Mouse (Mus musculus): ENCODE data around the gene Gabrb1. TPM values are rescaled to one million over a fixed set of nuclear protein-coding genes. Genes with fewer than 3 reads are reported as not detected.

Gabrb1 gene
- total and polyA plus RNA-seq, 3 experiments, result 0.11 TPM; not detected in 2

GRCm38 (mm10) chr5:72167594-72168284, 509.8 kb downstream of the Gabrb1 start, which contains the start of gene Commd8:
Gene Commd8 (minus strand): TSS chr5:72168189.
- no peak for TF ChIP-seq GATA1 (IDR thresholded peaks at IDR 0.05; ENCODE audit: borderline replicate concordance, low read length)
- TF ChIP-seq GATA2 (IDR thresholded peaks at IDR 0.05; ENCODE audit: borderline replicate concordance, low read depth, low read length), result no peak
- no peak for TF ChIP-seq CTCF (IDR thresholded peaks at IDR 0.05; ENCODE audit: low read depth, low read length)
- no peak for TF ChIP-seq POLR2AphosphoS5 (IDR thresholded peaks at IDR 0.05; ENCODE audit: insufficient replicate concordance, low read depth, low read length)
- TF ChIP-seq TAL1 (conservative IDR thresholded peaks at IDR 0.05; ENCODE audit: low read depth, low read length), result no peak
- peaks cover 29% of the 10 kb centered on the region for H3K36me3 ChIP-seq (replicated peaks)
- H3K27me3 ChIP-seq (ENCODE audit: insufficient read depth, low read length), result no peaks in the 10 kb centered on the region
- peak; percentile 79 for ATAC-seq (ENCODE audit: extremely low read depth, insufficient number of reproducible peaks, low FRiP score, poor library complexity, severe bottlenecking)
- peaks cover 27% of the 10 kb centered on the region for H3K4me1 ChIP-seq (ENCODE audit: insufficient read depth, low read depth, low read length)
- no peaks in the 10 kb centered on the region for H3K9me3 ChIP-seq (replicated peaks)
- peak within 1 kb of the TSS; percentile 80 for H3K4me3 ChIP-seq (ENCODE audit: low read depth, low read length)
- DNase-seq (ENCODE audit: low spot score), result peak; percentile 82

GRCm38 (mm10) chr5:72168285-72168621, 510.3 kb downstream of the Gabrb1 start:
- Histone ChIP-seq H3K9me3 (replicated peaks) (no peaks in the 10 kb centered on the region), H3K4me3 (ENCODE audit: low read depth, low read length) (peak overlapping the region; percentile 80; the same call in 1 of the 2 replicates), H3K27me3 (ENCODE audit: insufficient read depth, low read length) (no peaks in the 10 kb centered on the region), H3K36me3 (replicated peaks) (peaks cover 24% of the 10 kb centered on the region), H3K4me1 (ENCODE audit: insufficient read depth, low read depth, low read length) (peaks cover 28% of the 10 kb centered on the region)
- TF ChIP-seq GATA1 (IDR thresholded peaks at IDR 0.05; ENCODE audit: borderline replicate concordance, low read length) (no peak), GATA2 (IDR thresholded peaks at IDR 0.05; ENCODE audit: borderline replicate concordance, low read depth, low read length) (no peak), CTCF (IDR thresholded peaks at IDR 0.05; ENCODE audit: low read depth, low read length) (no peak), TAL1 (conservative IDR thresholded peaks at IDR 0.05; ENCODE audit: low read depth, low read length) (no peak), POLR2AphosphoS5 (IDR thresholded peaks at IDR 0.05; ENCODE audit: insufficient replicate concordance, low read depth, low read length) (no peak)
- ATAC-seq (ENCODE audit: extremely low read depth, insufficient number of reproducible peaks, low FRiP score, poor library complexity, severe bottlenecking), result 0 out of 2 replicates have a peak, but pooled peaks have one; percentile 4
- no peak for DNase-seq (ENCODE audit: low spot score)

- TF ChIP-seq GATA2 (IDR thresholded peaks at IDR 0.05; ENCODE audit: borderline replicate concordance, low read depth, low read length), result no peak
- TF ChIP-seq CTCF (IDR thresholded peaks at IDR 0.05; ENCODE audit: low read depth, low read length), result no peak
- no peak for TF ChIP-seq POLR2AphosphoS5 (IDR thresholded peaks at IDR 0.05; ENCODE audit: insufficient replicate concordance, low read depth, low read length)
- TF ChIP-seq GATA1 (IDR thresholded peaks at IDR 0.05; ENCODE audit: borderline replicate concordance, low read length), result no peak
- TF ChIP-seq TAL1 (conservative IDR thresholded peaks at IDR 0.05; ENCODE audit: low read depth, low read length), result no peak
- no peaks in the 10 kb centered on the region for H3K27me3 ChIP-seq (ENCODE audit: insufficient read depth, low read length)
- ATAC-seq (ENCODE audit: extremely low read depth, insufficient number of reproducible peaks, low FRiP score, poor library complexity, severe bottlenecking), result no peak
- H3K4me3 ChIP-seq (ENCODE audit: low read depth, low read length), result no peak overlapping the region
- H3K9me3 ChIP-seq (replicated peaks), result no peaks in the 10 kb centered on the region
- peaks cover 26% of the 10 kb centered on the region for H3K4me1 ChIP-seq (ENCODE audit: insufficient read depth, low read depth, low read length)
- peaks cover 13% of the 10 kb centered on the region for H3K36me3 ChIP-seq (replicated peaks)
- no peak for DNase-seq (ENCODE audit: low spot score)
Measured at GRCm38 (mm10) chr5:72170067-72170466, 512.2 kb downstream of the Gabrb1 start.

GRCm38 (mm10) chr5:72172675-72173074, 514.8 kb downstream of the Gabrb1 start:
- Histone ChIP-seq H3K4me1 (ENCODE audit: insufficient read depth, low read depth, low read length) (peaks cover 8% of the 10 kb centered on the region), H3K36me3 (replicated peaks) (no peaks in the 10 kb centered on the region), H3K27me3 (ENCODE audit: insufficient read depth, low read length) (no peaks in the 10 kb centered on the region), H3K9me3 (replicated peaks) (no peaks in the 10 kb centered on the region), H3K4me3 (ENCODE audit: low read depth, low read length) (no peak overlapping the region)
- peak; percentile 42; the same call in 1 of the 2 replicates for ATAC-seq (ENCODE audit: extremely low read depth, insufficient number of reproducible peaks, low FRiP score, poor library complexity, severe bottlenecking)
- DNase-seq (ENCODE audit: low spot score), result peak; percentile 32
- TF ChIP-seq CTCF (IDR thresholded peaks at IDR 0.05; ENCODE audit: low read depth, low read length) (peak; percentile 49), TAL1 (conservative IDR thresholded peaks at IDR 0.05; ENCODE audit: low read depth, low read length) (no peak), POLR2AphosphoS5 (IDR thresholded peaks at IDR 0.05; ENCODE audit: insufficient replicate concordance, low read depth, low read length) (no peak), GATA2 (IDR thresholded peaks at IDR 0.05; ENCODE audit: borderline replicate concordance, low read depth, low read length) (no peak), GATA1 (IDR thresholded peaks at IDR 0.05; ENCODE audit: borderline replicate concordance, low read length) (no peak)

- H3K9me3 ChIP-seq (replicated peaks), result no peaks in the 10 kb centered on the region
- no peak for ATAC-seq (ENCODE audit: extremely low read depth, insufficient number of reproducible peaks, low FRiP score, poor library complexity, severe bottlenecking)
- no peaks in the 10 kb centered on the region for H3K36me3 ChIP-seq (replicated peaks)
- DNase-seq (ENCODE audit: low spot score), result no peak
- TF ChIP-seq GATA1 (IDR thresholded peaks at IDR 0.05; ENCODE audit: borderline replicate concordance, low read length) (no peak), POLR2AphosphoS5 (IDR thresholded peaks at IDR 0.05; ENCODE audit: insufficient replicate concordance, low read depth, low read length) (no peak), CTCF (IDR thresholded peaks at IDR 0.05; ENCODE audit: low read depth, low read length) (no peak), TAL1 (conservative IDR thresholded peaks at IDR 0.05; ENCODE audit: low read depth, low read length) (no peak), GATA2 (IDR thresholded peaks at IDR 0.05; ENCODE audit: borderline replicate concordance, low read depth, low read length) (no peak)
- H3K27me3 ChIP-seq (ENCODE audit: insufficient read depth, low read length), result no peaks in the 10 kb centered on the region
- H3K4me3 ChIP-seq (ENCODE audit: low read depth, low read length), result no peak overlapping the region
- H3K4me1 ChIP-seq (ENCODE audit: insufficient read depth, low read depth, low read length), result peaks cover 8% of the 10 kb centered on the region
Measured at GRCm38 (mm10) chr5:72173521-72173920, 515.6 kb downstream of the Gabrb1 start.

GRCm38 (mm10) chr5:72175050-72175449, 517.1 kb downstream of the Gabrb1 start:
- no peak for DNase-seq (ENCODE audit: low spot score)
- TF ChIP-seq GATA2 (IDR thresholded peaks at IDR 0.05; ENCODE audit: borderline replicate concordance, low read depth, low read length) (no peak), POLR2AphosphoS5 (IDR thresholded peaks at IDR 0.05; ENCODE audit: insufficient replicate concordance, low read depth, low read length) (no peak), TAL1 (conservative IDR thresholded peaks at IDR 0.05; ENCODE audit: low read depth, low read length) (no peak), CTCF (IDR thresholded peaks at IDR 0.05; ENCODE audit: low read depth, low read length) (no peak)
- Histone ChIP-seq H3K36me3 (replicated peaks) (no peaks in the 10 kb centered on the region), H3K4me3 (ENCODE audit: low read depth, low read length) (no peak overlapping the region), H3K9me3 (replicated peaks) (no peaks in the 10 kb centered on the region), H3K4me1 (ENCODE audit: insufficient read depth, low read depth, low read length) (peaks cover 9% of the 10 kb centered on the region), H3K27me3 (ENCODE audit: insufficient read depth, low read length) (no peaks in the 10 kb centered on the region)
- no peak for ATAC-seq (ENCODE audit: extremely low read depth, insufficient number of reproducible peaks, low FRiP score, poor library complexity, severe bottlenecking)

Data from G1E (cell line).